Mouse (Mus musculus) heart, adult 2 months (tissue): ENCODE measurements at regions not wholly inside any gene's neighbourhood (a gene's known extent, or its start where the extent isn't known, plus 50 kb on each side); places are given as distances from the start of the nearest gene placed in this dataset.

ENCODE experiments used
- CTCF ChIP-seq: fragments of 200-600 bp; IDR thresholded peaks from 2 replicates; pipeline ENCODE4 v1.8.1; 2022; ENCODE audit warnings: antibody characterized with exemption, mild to moderate bottlenecking, moderate library complexity
- EP300 ChIP-seq: fragments of 200-500 bp; IDR thresholded peaks from 2 replicates; pipeline ENCODE4 v1.6.1; 2011; ENCODE audit warnings: low read depth, low read length, control low read depth; ENCODE audit not compliant: insufficient read depth
- POLR2A ChIP-seq: fragments of 200-500 bp; IDR thresholded peaks from 2 replicates; pipeline ENCODE4 v1.6.1; 2011; ENCODE audit warnings: mild to moderate bottlenecking, low read depth, low read length, control low read depth; ENCODE audit not compliant: insufficient read depth

DNA sequence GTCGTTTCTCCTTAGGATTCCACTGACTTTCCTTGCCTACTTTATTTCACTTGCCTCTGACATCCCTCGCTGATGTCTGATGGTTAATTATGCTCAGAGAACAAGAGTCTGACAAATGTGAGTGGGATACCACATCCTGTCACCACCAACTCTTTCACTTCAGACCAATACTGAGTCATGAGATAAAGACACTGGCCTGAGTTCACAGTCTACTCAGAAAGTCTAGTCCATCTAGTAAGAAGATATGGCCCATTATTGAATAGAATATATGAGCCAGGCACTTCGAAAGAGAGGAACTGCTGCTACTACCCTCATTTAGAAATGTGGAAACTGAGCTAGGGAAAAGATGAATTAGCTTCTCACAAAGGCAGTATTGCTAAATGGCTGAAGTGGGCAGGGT is 210.0 kb upstream of the Gnpda2 start:
- no peak for TF ChIP-seq POLR2A
- no peak for TF ChIP-seq EP300
- TF ChIP-seq CTCF = no peak
